Mouse (Mus musculus): ENCODE measurements around the gene Apbb2. TPM values are rescaled to one million over a fixed set of nuclear protein-coding genes. Genes with fewer than 3 reads are reported as not detected.

Gene Apbb2
- total and polyA plus RNA-seq, 2 experiments from 2014 or later, result 64.6 to 77.2 TPM

- Histone ChIP-seq H3K9me3 (ENCODE audit: low read length) (no peaks in the 10 kb centered on the region), H3K4me1 (ENCODE audit: insufficient read depth) (peaks cover 5% of the 10 kb centered on the region), H3K27ac (ENCODE audit: low read depth, low read length) (peak overlapping the region; percentile 15), H3K36me3 (ENCODE audit: insufficient read depth) (peaks cover 24% of the 10 kb centered on the region), H3K27me3 (ENCODE audit: insufficient read depth, low read length) (no peaks in the 10 kb centered on the region), H3K4me2 (ENCODE audit: low read depth) (no peak overlapping the region), H3K4me3 (ENCODE audit: low read depth, low read length) (no peak overlapping the region), H3K9ac (no peak overlapping the region)
- peak; percentile 50 for DNase-seq
- WGBS, result 35% methylated on average over 11 of the region's 11 CpGs
- TF ChIP-seq CTCF (IDR thresholded peaks at IDR 0.05; ENCODE audit: low read depth), result no peak
- ATAC-seq, result peak; percentile 29
Observed at GRCm38 (mm10) chr5:66304300-66305067, 314.1 kb downstream of the Apbb2 start.

DNA sequence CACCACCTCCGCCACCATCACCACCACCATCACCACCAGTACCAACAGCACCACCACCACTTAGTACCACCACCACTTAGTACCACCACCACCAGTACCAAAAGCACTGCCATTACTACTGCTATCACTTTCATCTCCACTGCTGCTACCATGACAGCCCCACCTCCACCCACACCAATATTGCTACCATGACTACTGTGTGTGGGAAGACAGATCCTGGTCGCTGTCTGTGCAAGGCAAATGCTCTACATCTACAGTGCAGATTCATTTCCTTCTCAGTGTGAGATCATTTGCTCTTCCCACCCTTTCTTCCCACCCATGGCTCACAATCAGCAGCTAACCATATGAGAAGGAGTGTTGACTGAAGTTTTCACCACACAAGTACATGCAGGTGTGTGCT lies 315.7 kb downstream of the Apbb2 start:
- no peak overlapping the region for H3K4me2 ChIP-seq (ENCODE audit: low read depth)
- H3K36me3 ChIP-seq (ENCODE audit: insufficient read depth), result peaks cover 11% of the 10 kb centered on the region
- DNase-seq (no peak), ATAC-seq (0 out of 2 replicates have a peak, but pooled peaks have one; percentile 16)
- whole genome bisulfite sequencing, result 92% methylated on average over 2 of the region's 2 CpGs
- H3K9ac ChIP-seq, result no peak overlapping the region
- H3K4me3 ChIP-seq (ENCODE audit: low read depth, low read length), result no peak overlapping the region
- H3K9me3 ChIP-seq (ENCODE audit: low read length), result no peaks in the 10 kb centered on the region
- no peak for TF ChIP-seq CTCF (IDR thresholded peaks at IDR 0.05; ENCODE audit: low read depth)
- no peaks in the 10 kb centered on the region for H3K27me3 ChIP-seq (ENCODE audit: insufficient read depth, low read length)
- H3K4me1 ChIP-seq (ENCODE audit: insufficient read depth), result peaks cover 8% of the 10 kb centered on the region
- 0 out of 2 replicates have a peak overlapping the region, but pooled peaks have one; percentile 5 for H3K27ac ChIP-seq (ENCODE audit: low read depth, low read length)

DNA sequence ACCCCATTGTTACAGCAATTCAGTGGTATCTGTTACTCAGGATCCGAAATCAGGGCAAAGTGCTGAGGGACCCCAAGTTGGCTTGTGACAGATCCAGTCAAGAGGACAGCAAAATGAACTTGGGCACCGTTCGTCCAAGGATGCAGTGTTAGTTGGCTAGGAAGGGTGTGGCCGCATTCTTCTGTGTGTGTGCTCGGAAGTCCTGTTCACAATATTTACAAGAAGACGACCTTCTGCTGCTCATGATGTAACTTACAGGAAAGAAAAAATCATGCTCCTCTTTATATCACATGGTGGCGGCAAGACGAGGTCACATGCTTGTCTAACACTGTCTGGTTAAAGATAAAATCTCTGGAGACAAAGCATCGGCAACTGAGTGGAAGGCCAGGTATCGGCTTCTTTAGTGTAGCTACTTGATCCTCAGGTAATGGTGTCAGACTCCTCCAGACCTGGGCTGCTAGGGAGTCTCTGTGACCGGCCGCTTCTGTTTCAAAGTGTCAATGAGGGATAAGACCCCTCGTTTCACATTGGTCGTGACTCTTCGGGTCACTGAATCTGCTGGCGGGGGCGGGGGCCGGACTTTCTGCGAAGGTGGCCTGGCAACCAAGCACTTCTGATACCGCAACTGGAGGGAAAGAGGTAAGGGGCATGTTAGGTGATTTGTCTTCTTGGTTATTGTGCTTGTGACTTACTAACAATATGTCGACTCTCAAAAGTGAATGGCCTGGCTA lies 316.3 kb downstream of the Apbb2 start:
- Histone ChIP-seq H3K4me2 (ENCODE audit: low read depth) (no peak overlapping the region), H3K36me3 (ENCODE audit: insufficient read depth) (peaks cover 14% of the 10 kb centered on the region), H3K27ac (ENCODE audit: low read depth, low read length) (no peak overlapping the region), H3K9ac (no peak overlapping the region), H3K4me3 (ENCODE audit: low read depth, low read length) (no peak overlapping the region), H3K27me3 (ENCODE audit: insufficient read depth, low read length) (no peaks in the 10 kb centered on the region), H3K4me1 (ENCODE audit: insufficient read depth) (peaks cover 8% of the 10 kb centered on the region), H3K9me3 (ENCODE audit: low read length) (no peaks in the 10 kb centered on the region)
- no peak for TF ChIP-seq CTCF (IDR thresholded peaks at IDR 0.05; ENCODE audit: low read depth)
- DNase-seq, result no peak
- no peak for ATAC-seq
- WGBS, result 92% methylated on average over 21 of the region's 21 CpGs

GRCm38 (mm10) chr5:66300576-66300975 lies 318.0 kb downstream of the Apbb2 start:
- no peak overlapping the region for H3K4me2 ChIP-seq (ENCODE audit: low read depth)
- ATAC-seq, result no peak
- DNase-seq, result no peak
- H3K4me3 ChIP-seq (ENCODE audit: low read depth, low read length), result no peak overlapping the region
- no peaks in the 10 kb centered on the region for H3K27me3 ChIP-seq (ENCODE audit: insufficient read depth, low read length)
- 81% methylated on average over 13 of the region's 13 CpGs for WGBS
- no peaks in the 10 kb centered on the region for H3K9me3 ChIP-seq (ENCODE audit: low read length)
- no peak overlapping the region for H3K9ac ChIP-seq
- peaks cover 15% of the 10 kb centered on the region for H3K36me3 ChIP-seq (ENCODE audit: insufficient read depth)
- TF ChIP-seq CTCF (IDR thresholded peaks at IDR 0.05; ENCODE audit: low read depth), result no peak
- no peak overlapping the region for H3K27ac ChIP-seq (ENCODE audit: low read depth, low read length)
- H3K4me1 ChIP-seq (ENCODE audit: insufficient read depth), result peaks cover 8% of the 10 kb centered on the region; the same call in 1 of the 2 replicates

DNA sequence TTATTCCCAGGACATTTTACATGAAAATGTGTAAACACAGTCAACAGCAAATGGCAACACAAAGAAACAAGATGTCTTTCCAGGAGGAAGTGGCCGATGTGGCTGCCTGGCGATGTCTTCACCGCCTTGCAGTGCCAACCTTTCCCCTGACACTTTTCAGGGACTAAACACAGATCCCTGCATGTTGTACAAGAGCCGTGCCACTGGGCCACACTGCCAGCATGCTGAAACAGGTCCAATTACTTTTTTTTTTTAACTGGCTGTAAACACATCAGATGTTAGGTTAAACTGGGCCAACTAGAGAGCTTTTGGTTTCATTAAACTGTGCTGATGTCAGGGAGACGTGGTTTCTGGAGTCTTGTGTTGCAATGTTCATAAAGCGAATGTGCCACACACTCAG lies 319.7 kb downstream of the Apbb2 start:
- Histone ChIP-seq H3K4me2 (ENCODE audit: low read depth) (no peak overlapping the region), H3K36me3 (ENCODE audit: insufficient read depth) (peaks cover 15% of the 10 kb centered on the region), H3K4me1 (ENCODE audit: insufficient read depth) (peaks cover 3% of the 10 kb centered on the region; the same call in 1 of the 2 replicates), H3K27ac (ENCODE audit: low read depth, low read length) (no peak overlapping the region), H3K27me3 (ENCODE audit: insufficient read depth, low read length) (no peaks in the 10 kb centered on the region), H3K9ac (no peak overlapping the region), H3K9me3 (ENCODE audit: low read length) (no peaks in the 10 kb centered on the region), H3K4me3 (ENCODE audit: low read depth, low read length) (no peak overlapping the region)
- DNase-seq (no peak), ATAC-seq (peak; percentile 42; the same call in 1 of the 2 replicates)
- TF ChIP-seq CTCF (IDR thresholded peaks at IDR 0.05; ENCODE audit: low read depth), result no peak
- 57% methylated on average over 6 of the region's 6 CpGs for WGBS

DNA sequence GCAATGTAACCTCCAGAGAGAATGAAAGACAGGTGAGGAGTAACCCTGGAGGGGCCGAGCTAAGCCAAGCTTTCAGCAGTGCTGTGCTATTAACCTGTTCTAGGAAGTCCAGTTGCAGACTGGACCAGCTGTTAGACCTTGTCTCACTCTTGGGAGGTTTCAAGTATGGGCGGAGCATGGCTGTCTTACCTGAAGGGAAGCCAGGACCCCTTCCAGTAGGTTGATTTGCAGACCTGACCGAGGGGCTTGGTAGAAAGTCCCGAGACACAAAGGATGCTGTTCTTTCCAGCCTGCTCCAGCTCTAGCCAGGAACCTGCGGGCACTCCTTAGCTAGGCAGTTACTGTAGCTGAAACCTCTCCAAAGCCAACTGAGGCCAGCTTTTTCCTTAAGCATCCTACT lies 322.5 kb downstream of the Apbb2 start:
- Histone ChIP-seq H3K36me3 (ENCODE audit: insufficient read depth) (peaks cover 7% of the 10 kb centered on the region; the same call in 1 of the 2 replicates), H3K4me2 (ENCODE audit: low read depth) (no peak overlapping the region), H3K4me1 (ENCODE audit: insufficient read depth) (peaks cover 3% of the 10 kb centered on the region; the same call in 1 of the 2 replicates), H3K27me3 (ENCODE audit: insufficient read depth, low read length) (no peaks in the 10 kb centered on the region), H3K4me3 (ENCODE audit: low read depth, low read length) (no peak overlapping the region), H3K9me3 (ENCODE audit: low read length) (no peaks in the 10 kb centered on the region), H3K27ac (ENCODE audit: low read depth, low read length) (no peak overlapping the region), H3K9ac (no peak overlapping the region)
- no peak for TF ChIP-seq CTCF (IDR thresholded peaks at IDR 0.05; ENCODE audit: low read depth)
- no peak for ATAC-seq
- DNase-seq, result no peak
- 94% methylated on average over 5 of the region's 5 CpGs for WGBS

- H3K27me3 ChIP-seq (ENCODE audit: insufficient read depth, low read length), result no peaks in the 10 kb centered on the region
- H3K4me1 ChIP-seq (ENCODE audit: insufficient read depth), result peaks cover 3% of the 10 kb centered on the region; the same call in 1 of the 2 replicates
- no peak overlapping the region for H3K27ac ChIP-seq (ENCODE audit: low read depth, low read length)
- ATAC-seq (no peak), DNase-seq (no peak)
- no peak overlapping the region for H3K4me3 ChIP-seq (ENCODE audit: low read depth, low read length)
- H3K9me3 ChIP-seq (ENCODE audit: low read length), result no peaks in the 10 kb centered on the region
- no peak for TF ChIP-seq CTCF (IDR thresholded peaks at IDR 0.05; ENCODE audit: low read depth)
- no peak overlapping the region for H3K9ac ChIP-seq
- 93% methylated on average over 4 of the region's 4 CpGs for WGBS
- H3K36me3 ChIP-seq (ENCODE audit: insufficient read depth), result peaks cover 7% of the 10 kb centered on the region; the same call in 1 of the 2 replicates
- H3K4me2 ChIP-seq (ENCODE audit: low read depth), result no peak overlapping the region
Observed at GRCm38 (mm10) chr5:66294952-66295351, 323.6 kb downstream of the Apbb2 start.
